Mouse (Mus musculus): ENCODE measurements around the gene Cep41. TPM values are rescaled to one million over a fixed set of nuclear protein-coding genes. Genes with fewer than 3 reads are reported as not detected.

The Cep41 gene
- polyA plus RNA-seq, 2 experiments: 44.3 to 50.9 TPM

DNA sequence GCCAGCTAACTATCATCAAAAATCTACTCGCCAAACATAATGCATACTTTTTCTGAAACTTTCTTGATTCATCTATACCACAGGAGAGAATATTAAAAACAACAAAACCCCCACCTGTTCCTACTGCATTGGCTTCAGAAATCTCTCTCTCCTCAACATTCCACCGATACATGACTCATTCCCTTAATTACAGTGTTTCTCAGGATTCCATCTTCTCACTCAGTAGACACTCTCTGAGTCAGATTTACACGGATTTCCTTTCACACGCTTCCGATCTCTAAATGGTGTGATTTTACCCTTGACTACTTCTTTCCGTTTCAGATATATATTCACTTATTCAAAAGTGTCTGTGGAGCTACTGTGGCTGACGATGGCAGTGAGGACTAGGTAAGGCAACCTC, 6.4 kb downstream of the Cep41 start:
- no peak overlapping the region for H3K4me2 ChIP-seq (replicated peaks; ENCODE audit: low read depth, low read length, severe bottlenecking)
- no peak overlapping the region for H3K4me3 ChIP-seq (replicated peaks; ENCODE audit: low read length)
- no peaks in the 10 kb centered on the region for H3K36me3 ChIP-seq (ENCODE audit: control insufficient read depth, insufficient read depth, low read length)
- H3K4me1 ChIP-seq (ENCODE audit: control insufficient read depth, insufficient read depth, low read length): peaks cover 13% of the 10 kb centered on the region
- WGBS: 87% methylated on average over 7 of the region's 7 CpGs
- TF ChIP-seq POLR2A (IDR thresholded peaks at IDR 0.05; ENCODE audit: borderline replicate concordance, extremely low read depth, insufficient read depth, insufficient read length): no peak
- DNase-seq (ENCODE audit: low spot score): no peak
- H3K27ac ChIP-seq (replicated peaks; ENCODE audit: low read depth, low read length): no peak overlapping the region
- H3K27me3 ChIP-seq (ENCODE audit: control insufficient read depth, insufficient read depth, low read length): no peaks in the 10 kb centered on the region
- no peak for ATAC-seq (ENCODE audit: low FRiP score, low read depth)
- no peak overlapping the region for H3K9ac ChIP-seq (ENCODE audit: low read depth, low read length, severe bottlenecking)
- no peaks in the 10 kb centered on the region for H3K9me3 ChIP-seq (ENCODE audit: control insufficient read depth, low read length)

DNA sequence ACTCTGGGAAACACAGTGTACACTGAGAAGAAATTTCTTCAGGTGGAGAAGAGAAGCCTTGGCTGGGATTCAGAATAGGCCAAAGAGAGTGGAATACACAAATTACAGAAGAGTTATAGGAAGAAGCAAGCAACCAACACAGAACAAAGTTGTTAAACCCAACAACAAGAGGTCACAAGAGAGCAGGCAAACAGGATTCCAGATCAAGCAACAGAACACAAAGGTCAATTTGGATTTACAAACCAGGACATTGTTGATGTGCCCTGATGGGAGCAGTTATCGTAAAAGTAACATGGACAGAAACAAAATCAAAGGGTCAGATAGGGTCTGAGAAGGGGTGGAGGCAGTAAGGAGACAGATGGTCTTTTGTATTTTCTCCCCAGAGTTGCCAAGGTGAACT, 9.0 kb downstream of the Cep41 start:
- Histone ChIP-seq H3K36me3 (ENCODE audit: control insufficient read depth, insufficient read depth, low read length) (no peaks in the 10 kb centered on the region), H3K4me2 (replicated peaks; ENCODE audit: low read depth, low read length, severe bottlenecking) (no peak overlapping the region), H3K4me3 (replicated peaks; ENCODE audit: low read length) (no peak overlapping the region), H3K9ac (ENCODE audit: low read depth, low read length, severe bottlenecking) (no peak overlapping the region), H3K27me3 (ENCODE audit: control insufficient read depth, insufficient read depth, low read length) (no peaks in the 10 kb centered on the region), H3K9me3 (ENCODE audit: control insufficient read depth, low read length) (no peaks in the 10 kb centered on the region), H3K4me1 (ENCODE audit: control insufficient read depth, insufficient read depth, low read length) (peaks cover 33% of the 10 kb centered on the region), H3K27ac (replicated peaks; ENCODE audit: low read depth, low read length) (no peak overlapping the region)
- no peak for TF ChIP-seq POLR2A (IDR thresholded peaks at IDR 0.05; ENCODE audit: borderline replicate concordance, extremely low read depth, insufficient read depth, insufficient read length)
- WGBS: 86% methylated on average over 1 of the region's 1 CpGs
- DNase-seq (ENCODE audit: low spot score) (no peak), ATAC-seq (ENCODE audit: low FRiP score, low read depth) (no peak)

DNA sequence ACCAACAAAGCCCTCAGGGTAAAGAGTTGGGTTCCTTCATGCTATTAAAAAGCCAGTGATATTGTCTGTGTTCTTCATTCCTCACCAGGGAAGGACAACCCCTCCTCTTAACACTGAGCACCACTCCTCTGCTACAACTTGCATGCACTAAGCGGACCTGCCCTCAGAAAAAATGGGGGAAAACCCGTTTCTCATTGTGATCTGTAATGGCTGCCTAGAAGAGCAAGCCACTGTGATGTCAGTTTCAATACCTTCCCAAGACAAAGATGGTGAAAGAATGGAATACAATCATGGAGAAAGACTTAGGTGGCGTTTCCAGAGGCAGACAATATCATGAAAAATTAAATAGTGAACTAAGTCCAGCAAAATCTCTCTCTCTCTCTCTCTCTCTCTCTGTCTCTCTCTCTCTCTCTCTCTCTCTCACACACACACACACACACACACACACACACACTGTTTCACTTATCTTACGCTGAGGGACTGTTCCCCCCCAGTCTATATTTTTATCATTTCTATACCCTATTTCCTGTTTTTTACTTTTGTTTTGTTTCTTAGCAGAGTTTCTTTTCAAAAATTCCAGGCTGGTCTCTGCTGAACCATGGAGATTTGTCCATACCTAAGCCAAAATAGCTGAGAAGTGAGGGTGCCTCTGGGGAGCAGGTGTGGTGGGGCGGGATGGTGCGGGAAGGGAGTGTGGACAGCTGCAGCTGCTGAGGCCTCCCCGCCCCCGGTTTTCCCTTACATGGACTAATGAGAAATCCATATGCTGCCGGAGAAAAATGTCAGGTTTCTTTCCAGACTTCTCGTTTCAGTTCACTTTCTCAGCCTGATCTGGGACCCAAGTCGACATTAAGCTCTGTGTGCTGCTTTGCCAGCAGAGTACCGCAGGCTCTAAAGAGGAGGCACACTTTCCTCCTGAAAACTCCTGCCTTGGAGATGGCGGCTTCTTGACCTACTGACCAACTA, 11.3 kb downstream of the Cep41 start:
- Histone ChIP-seq H3K4me3 (replicated peaks; ENCODE audit: low read length) (no peak overlapping the region), H3K36me3 (ENCODE audit: control insufficient read depth, insufficient read depth, low read length) (no peaks in the 10 kb centered on the region), H3K9ac (ENCODE audit: low read depth, low read length, severe bottlenecking) (0 out of 2 replicates have a peak overlapping the region, but pooled peaks have one; percentile 1), H3K27me3 (ENCODE audit: control insufficient read depth, insufficient read depth, low read length) (no peaks in the 10 kb centered on the region), H3K4me1 (ENCODE audit: control insufficient read depth, insufficient read depth, low read length) (peaks cover 35% of the 10 kb centered on the region), H3K27ac (replicated peaks; ENCODE audit: low read depth, low read length) (peak overlapping the region; percentile 94), H3K9me3 (ENCODE audit: control insufficient read depth, low read length) (no peaks in the 10 kb centered on the region), H3K4me2 (replicated peaks; ENCODE audit: low read depth, low read length, severe bottlenecking) (peak overlapping the region; percentile 18)
- WGBS: 31% methylated on average over 13 of the region's 13 CpGs
- DNase-seq (ENCODE audit: low spot score): peak; percentile 91
- TF ChIP-seq POLR2A (IDR thresholded peaks at IDR 0.05; ENCODE audit: borderline replicate concordance, extremely low read depth, insufficient read depth, insufficient read length): no peak
- ATAC-seq (ENCODE audit: low FRiP score, low read depth): peak; percentile 92

DNA sequence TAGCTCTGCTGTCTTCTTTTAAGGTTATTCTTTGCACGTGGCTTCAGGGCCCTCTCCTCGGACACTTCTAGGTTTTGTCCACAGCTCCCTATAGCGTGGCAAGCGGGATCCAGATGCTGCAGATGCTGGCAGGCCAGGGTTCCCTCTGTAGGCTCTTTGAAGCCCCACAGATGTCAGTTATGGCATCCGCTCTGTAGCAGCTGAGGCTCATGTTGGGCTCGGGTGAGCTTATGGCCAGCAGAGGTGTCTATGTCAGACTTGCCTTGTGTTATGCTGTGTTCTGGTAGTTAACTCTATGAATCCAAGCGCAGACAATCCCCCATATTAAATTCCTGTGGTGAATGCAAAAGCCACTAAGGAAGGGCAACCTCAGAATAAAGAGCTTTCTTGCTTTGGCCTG, 13.1 kb downstream of the Cep41 start:
- no peaks in the 10 kb centered on the region for H3K9me3 ChIP-seq (ENCODE audit: control insufficient read depth, low read length)
- H3K4me2 ChIP-seq (replicated peaks; ENCODE audit: low read depth, low read length, severe bottlenecking): no peak overlapping the region
- no peak overlapping the region for H3K4me3 ChIP-seq (replicated peaks; ENCODE audit: low read length)
- peak; percentile 47; the same call in 1 of the 2 replicates for ATAC-seq (ENCODE audit: low FRiP score, low read depth)
- no peak for TF ChIP-seq POLR2A (IDR thresholded peaks at IDR 0.05; ENCODE audit: borderline replicate concordance, extremely low read depth, insufficient read depth, insufficient read length)
- 37% methylated on average over 7 of the region's 7 CpGs for WGBS
- peak; percentile 75 for DNase-seq (ENCODE audit: low spot score)
- H3K9ac ChIP-seq (ENCODE audit: low read depth, low read length, severe bottlenecking): no peak overlapping the region
- H3K36me3 ChIP-seq (ENCODE audit: control insufficient read depth, insufficient read depth, low read length): no peaks in the 10 kb centered on the region
- peak overlapping the region; percentile 70 for H3K27ac ChIP-seq (replicated peaks; ENCODE audit: low read depth, low read length)
- no peaks in the 10 kb centered on the region for H3K27me3 ChIP-seq (ENCODE audit: control insufficient read depth, insufficient read depth, low read length)
- peaks cover 50% of the 10 kb centered on the region for H3K4me1 ChIP-seq (ENCODE audit: control insufficient read depth, insufficient read depth, low read length)

DNA sequence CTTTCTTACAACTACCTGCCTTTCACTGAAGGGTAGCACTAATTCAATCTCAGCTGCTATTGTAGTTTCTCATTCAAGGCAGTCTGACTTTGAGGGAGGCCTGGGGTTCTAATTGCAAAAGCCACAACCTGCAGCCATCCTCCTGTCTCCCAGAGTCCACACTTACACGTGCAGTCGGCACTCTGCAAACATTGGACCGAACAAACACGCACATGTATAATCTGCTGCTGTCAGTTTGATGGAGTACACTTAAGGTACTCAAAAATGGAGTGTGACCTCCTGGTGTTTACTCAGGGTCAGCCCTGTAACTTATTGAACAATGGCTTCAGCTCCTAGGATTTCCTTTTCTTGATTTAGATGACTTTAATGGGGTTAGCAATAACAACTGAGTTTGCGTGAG, 14.0 kb downstream of the Cep41 start:
- no peak for DNase-seq (ENCODE audit: low spot score)
- no peaks in the 10 kb centered on the region for H3K36me3 ChIP-seq (ENCODE audit: control insufficient read depth, insufficient read depth, low read length)
- peaks cover 56% of the 10 kb centered on the region for H3K4me1 ChIP-seq (ENCODE audit: control insufficient read depth, insufficient read depth, low read length)
- H3K9ac ChIP-seq (ENCODE audit: low read depth, low read length, severe bottlenecking): no peak overlapping the region
- peak overlapping the region; percentile 43; the same call in 1 of the 2 replicates for H3K27ac ChIP-seq (replicated peaks; ENCODE audit: low read depth, low read length)
- no peak for ATAC-seq (ENCODE audit: low FRiP score, low read depth)
- H3K4me3 ChIP-seq (replicated peaks; ENCODE audit: low read length): no peak overlapping the region
- WGBS: 74% methylated on average over 5 of the region's 5 CpGs
- H3K27me3 ChIP-seq (ENCODE audit: control insufficient read depth, insufficient read depth, low read length): no peaks in the 10 kb centered on the region
- H3K4me2 ChIP-seq (replicated peaks; ENCODE audit: low read depth, low read length, severe bottlenecking): no peak overlapping the region
- no peak for TF ChIP-seq POLR2A (IDR thresholded peaks at IDR 0.05; ENCODE audit: borderline replicate concordance, extremely low read depth, insufficient read depth, insufficient read length)
- no peaks in the 10 kb centered on the region for H3K9me3 ChIP-seq (ENCODE audit: control insufficient read depth, low read length)
